Mouse (Mus musculus): ENCODE results near the gene Spem2. TPM values are rescaled to one million over a fixed set of nuclear protein-coding genes. Genes with fewer than 3 reads are reported as not detected.

Spem2 gene
- not detected for total RNA-seq (2023)

GRCm38 (mm10) chr11:69818365-69818764 is at the start of gene Spem2:
TSS of gene Spem2 (minus strand) at chr11:69818465.

GRCm38 (mm10) chr11:69858113-69858998 is 40.1 kb upstream of the Spem2 start, which contains the start of gene Tnk1:
TSS of gene Tnk1 (minus strand) at chr11:69858730.

GRCm38 (mm10) chr11:69846198-69846680 is 28.0 kb upstream of the Spem2 start, which contains the start of gene Plscr3:
TSS of gene Plscr3 (plus strand) at chr11:69846376.

GRCm38 (mm10) chr11:69837952-69838713 is 19.9 kb upstream of the Spem2 start, which contains the start of gene Tmem256:
TSS of gene Tmem256 (plus strand) at chr11:69838514.

GRCm38 (mm10) chr11:69837604-69837951 is 19.3 kb upstream of the Spem2 start, which contains the start of gene Nlgn2:
TSS of gene Nlgn2 (minus strand) at chr11:69837784.

GRCm38 (mm10) chr11:69822080-69822479 is 3.8 kb upstream of the Spem2 start, which contains the start of gene Spem1:
TSS of gene Spem1 (minus strand) at chr11:69822180.

GRCm38 (mm10) chr11:69815155-69815554 is 3.1 kb downstream of the Spem2 start, which contains the start of gene Gm39566:
TSS of gene Gm39566 (minus strand) at chr11:69815298.

GRCm38 (mm10) chr11:69804972-69805909 is 13.0 kb downstream of the Spem2 start, which contains the start of gene Tmem102:
TSS of gene Tmem102 (minus strand) at chr11:69805624.

GRCm38 (mm10) chr11:69801379-69801977 is 16.8 kb downstream of the Spem2 start, which contains the start of gene Fgf11:
TSS of gene Fgf11 (minus strand) at chr11:69801857.

GRCm38 (mm10) chr11:69795168-69795982 is 22.9 kb downstream of the Spem2 start, which contains the start of gene Chrnb1:
TSS of gene Chrnb1 (minus strand) at chr11:69795943.

Other genes with a start within 250 kb of the Spem2 start
- 11.6 TPM for gene Wrap53, start 238.2 kb downstream of the Spem2 start, total RNA-seq (2023)
- gene Trp53, start 238.1 kb downstream of the Spem2 start, total RNA-seq (2023) = 157 TPM
- 0.21 TPM for gene Atp1b2, start 212.5 kb downstream of the Spem2 start, total RNA-seq (2023)
- not detected for gene Shbg, start 200.6 kb downstream of the Spem2 start, total RNA-seq (2023)
- not detected for gene Sat2, start 196.4 kb downstream of the Spem2 start, total RNA-seq (2023)
- gene Fxr2, start 185.5 kb downstream of the Spem2 start, total RNA-seq (2023) = 68.8 TPM
- not detected for gene Sox15, start 163.2 kb downstream of the Spem2 start, total RNA-seq (2023)
- gene Mpdu1, start 155.8 kb downstream of the Spem2 start, total RNA-seq (2023) = 60.5 TPM
- 7.5 TPM for gene Cd68, start 152.3 kb downstream of the Spem2 start, total RNA-seq (2023)
- gene Eif4a1, start 146.0 kb downstream of the Spem2 start, total RNA-seq (2023) = 892 TPM
- gene Senp3, start 136.4 kb downstream of the Spem2 start, total RNA-seq (2023) = 129 TPM
- gene Tnfsf13, start 132.7 kb downstream of the Spem2 start, total RNA-seq (2023) = not detected
- not detected for gene Tnfsf12, start 122.6 kb downstream of the Spem2 start, total RNA-seq (2023)
- gene Tnfsfm13, start 122.4 kb downstream of the Spem2 start, total RNA-seq (2023) = not detected
- gene Polr2a, start 59.8 kb downstream of the Spem2 start, total RNA-seq (2023) = 188 TPM
- gene Slc35g3, start 56.5 kb downstream of the Spem2 start, total RNA-seq (2023) = not detected
- 52.4 TPM for gene Zbtb4, start 52.6 kb downstream of the Spem2 start, total RNA-seq (2023)
- gene Chrnb1, start 22.5 kb downstream of the Spem2 start, total RNA-seq (2023) = 3.1 TPM
- gene Fgf11, start 16.6 kb downstream of the Spem2 start, total RNA-seq (2023) = not detected
- not detected for gene Tmem102, start 12.8 kb downstream of the Spem2 start, total RNA-seq (2023)
- gene Gm39566, start 3.2 kb downstream of the Spem2 start, total RNA-seq (2023) = not detected
- gene Spem1, start 3.7 kb upstream of the Spem2 start, total RNA-seq (2023) = not detected
- 0.49 TPM for gene Nlgn2, start 19.3 kb upstream of the Spem2 start, total RNA-seq (2023)
- 20.8 TPM for gene Tmem256, start 20.0 kb upstream of the Spem2 start, total RNA-seq (2023)
- gene Plscr3, start 27.9 kb upstream of the Spem2 start, total RNA-seq (2023) = 18.2 TPM
- gene Tnk1, start 40.3 kb upstream of the Spem2 start, total RNA-seq (2023) = not detected
- gene Tmem95, start 59.6 kb upstream of the Spem2 start, total RNA-seq (2023) = not detected
- gene Kctd11, start 62.9 kb upstream of the Spem2 start, total RNA-seq (2023) = 1.0 TPM
- gene Acap1, start 77.1 kb upstream of the Spem2 start, total RNA-seq (2023) = 435 TPM
- 2.8 TPM for gene 2810408A11Rik, start 82.5 kb upstream of the Spem2 start, total RNA-seq (2023)
- gene Neurl4, start 82.6 kb upstream of the Spem2 start, total RNA-seq (2023) = 44.9 TPM
- 145 TPM for gene Gps2, start 95.4 kb upstream of the Spem2 start, total RNA-seq (2023)
- gene Eif5a, start 103.5 kb upstream of the Spem2 start, total RNA-seq (2023) = 317 TPM
- not detected for gene Ybx2, start 117.3 kb upstream of the Spem2 start, total RNA-seq (2023)
- not detected for gene Slc2a4, start 129.7 kb upstream of the Spem2 start, total RNA-seq (2023)
- not detected for gene Cldn7, start 146.3 kb upstream of the Spem2 start, total RNA-seq (2023)
- 114 TPM for gene Ctdnep1, start 162.7 kb upstream of the Spem2 start, total RNA-seq (2023)
- 36.4 TPM for gene Elp5, start 164.1 kb upstream of the Spem2 start, total RNA-seq (2023)
- gene Gabarap, start 172.7 kb upstream of the Spem2 start, total RNA-seq (2023) = 172 TPM
- 55.3 TPM for gene Phf23, start 177.3 kb upstream of the Spem2 start, total RNA-seq (2023)
- gene Dvl2, start 182.1 kb upstream of the Spem2 start, total RNA-seq (2023) = 47.2 TPM
- gene Acadvl, start 196.9 kb upstream of the Spem2 start, total RNA-seq (2023) = 46.3 TPM
- gene Dlg4, start 198.5 kb upstream of the Spem2 start, total RNA-seq (2023) = 27.8 TPM
- gene Asgr1, start 235.6 kb upstream of the Spem2 start, total RNA-seq (2023) = not detected